Mouse (Mus musculus) lung, adult 2 months (tissue): Measurements from ENCODE around the gene Clcc1. TPM values are rescaled to one million over a fixed set of nuclear protein-coding genes. Genes with fewer than 3 reads are reported as not detected.
"Not testable (repeated sequence)": the region's sequence is repeated elsewhere in the genome, so short reads cannot be mapped to it uniquely, and the experiment has no call there.

Experiments
- DNase-seq: peaks from one replicate; pipeline ENCODE4 v3.0.0; 2022
- H3K4me1 ChIP-seq: fragments of 200-500 bp; 2 replicates; pipeline ENCODE4 v1.6.1; 2011; ENCODE audit warnings: low read length; ENCODE audit not compliant: control insufficient read depth, insufficient read depth
- H3K4me3 ChIP-seq: fragments of 200-500 bp; replicated peaks from 2 replicates; pipeline ENCODE3; 2011; ENCODE audit warnings: low read depth, mild to moderate bottlenecking, control low read depth, low read length; ENCODE audit errors: extremely low read depth
- CTCF ChIP-seq: fragments of 200-500 bp; IDR thresholded peaks from 2 replicates; pipeline ENCODE4 v1.5.1; 2011; ENCODE audit warnings: mild to moderate bottlenecking, low read length, control low read depth; ENCODE audit not compliant: insufficient read depth
- POLR2A ChIP-seq: fragments of 200-500 bp; IDR thresholded peaks from 2 replicates; pipeline ENCODE4 v1.6.1; 2011; ENCODE audit warnings: low read depth, mild to moderate bottlenecking, control low read depth, low read length, borderline replicate concordance; ENCODE audit errors: extremely low read depth
- WGBS: fragments of 180-500 bp; shearing (Covaris S2); methylation state at CpG from one replicate; pipeline ENCODE4 v1.1.7; 2018; 5-methylcytosine and 5-hydroxymethylcytosine counted together
- polyA plus RNA-seq: library from polyadenylated mRNA; depleted of rRNA; stranded (reverse); fragments of >200 nt; gene quantifications from 2 replicates; pipeline ENCODE4 v1.2.3, GENCODE M21; 2012

Gene Clcc1
- polyA plus RNA-seq, 1 experiment = 50.0 TPM

DNA sequence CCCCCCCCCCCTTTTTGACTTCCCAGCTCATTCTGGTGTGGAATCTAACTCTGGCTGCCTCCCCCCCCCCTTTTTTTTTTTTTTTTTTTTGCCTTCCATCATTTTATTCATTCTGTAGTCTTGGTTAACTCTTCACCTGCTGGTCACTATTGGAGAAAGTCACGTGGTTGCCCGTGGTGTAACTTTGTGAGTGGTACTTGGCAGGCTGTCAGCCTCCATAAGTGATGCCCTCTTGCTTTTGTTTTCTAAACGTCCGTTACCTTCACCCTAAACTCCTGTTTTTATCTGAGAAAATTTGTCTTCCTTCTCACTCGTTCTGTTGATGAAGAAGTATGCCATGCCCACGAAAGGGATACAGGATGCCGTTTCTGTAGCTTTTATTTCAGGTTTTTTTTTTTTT lies 1.8 kb downstream of the Clcc1 start:
- WGBS = 83% methylated on average over 7 of the region's 7 CpGs
- Histone ChIP-seq H3K4me3 (no peak overlapping the region), H3K4me1 (no peaks in the 10 kb centered on the region; the same call in 1 of the 2 replicates)
- DNase-seq = no peak
- TF ChIP-seq CTCF = no peak
- TF ChIP-seq POLR2A = no peak

DNA sequence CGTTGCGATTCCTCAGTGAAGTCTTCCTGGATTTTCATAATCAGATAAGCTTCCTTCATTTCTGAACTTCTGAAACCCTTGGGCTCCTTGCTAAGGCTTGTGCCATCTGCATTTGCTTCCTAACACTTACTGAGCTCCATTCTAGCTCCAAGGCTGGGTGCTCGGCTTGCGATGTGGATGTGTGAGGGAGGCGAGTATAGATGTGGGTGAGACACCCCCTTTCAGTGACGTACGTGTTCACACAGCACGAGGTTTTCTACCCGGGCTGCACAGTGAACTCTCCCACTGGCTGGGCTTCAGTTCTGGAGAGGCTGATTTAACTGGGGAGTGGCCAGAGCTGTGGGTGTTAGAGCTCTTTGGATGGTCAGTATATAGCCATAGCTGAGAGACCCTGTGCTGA lies 4.9 kb downstream of the Clcc1 start:
- H3K4me3 ChIP-seq = no peak overlapping the region
- TF ChIP-seq CTCF = no peak
- no peak for TF ChIP-seq POLR2A
- H3K4me1 ChIP-seq = no peaks in the 10 kb centered on the region; the same call in 1 of the 2 replicates
- 93% methylated on average over 9 of the region's 9 CpGs for WGBS
- DNase-seq = no peak

DNA sequence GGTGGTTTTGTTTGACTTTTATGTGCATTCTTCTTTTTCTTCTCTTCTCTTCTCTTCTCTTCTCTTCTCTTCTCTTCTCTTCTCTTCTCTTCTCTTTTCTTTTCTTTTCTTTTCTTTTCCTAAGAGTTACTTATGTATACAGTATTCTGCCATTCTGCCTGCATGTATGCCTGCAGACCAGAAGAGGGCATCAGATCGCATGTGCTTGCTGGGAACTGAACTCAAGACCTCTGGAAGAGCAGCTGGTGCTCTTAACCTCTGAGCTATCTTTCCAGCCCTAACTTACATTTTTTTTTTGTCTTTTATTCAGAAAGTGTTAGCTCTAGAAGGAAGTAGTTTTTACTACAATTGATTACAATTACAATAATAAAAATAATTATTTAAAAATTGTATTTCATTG lies 7.2 kb downstream of the Clcc1 start:
- TF ChIP-seq CTCF (0 out of 2 replicates have a peak, but pooled peaks have one; percentile 22), POLR2A (no peak)
- Histone ChIP-seq H3K4me1 (no peaks in the 10 kb centered on the region), H3K4me3 (no peak overlapping the region)
- WGBS = 86% methylated on average over 1 of the region's 1 CpGs
- DNase-seq = no peak

DNA sequence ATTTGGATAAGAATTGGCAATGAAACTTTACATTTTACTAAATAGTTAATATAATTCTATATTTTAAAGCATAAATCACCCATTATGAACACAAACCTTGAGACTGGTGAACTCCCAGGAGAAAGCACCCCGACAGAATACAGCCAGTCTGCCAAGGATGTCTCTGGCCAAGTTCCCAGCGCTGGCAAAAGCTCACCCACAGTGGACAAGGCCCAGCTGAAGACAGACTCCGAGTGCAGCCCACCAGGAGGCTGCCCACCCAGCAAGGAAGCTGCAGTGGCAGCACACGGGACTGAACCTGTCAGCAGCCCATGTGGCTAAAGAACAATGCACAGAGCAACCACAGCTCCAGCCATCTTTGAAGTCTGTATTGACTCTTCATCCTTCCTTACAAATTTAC lies 22.9 kb downstream of the Clcc1 start:
- no peak for DNase-seq
- TF ChIP-seq POLR2A = no peak
- TF ChIP-seq CTCF = no peak
- no peaks in the 10 kb centered on the region for H3K4me1 ChIP-seq
- H3K4me3 ChIP-seq = no peak overlapping the region
- WGBS = 68% methylated on average over 4 of the region's 4 CpGs

DNA sequence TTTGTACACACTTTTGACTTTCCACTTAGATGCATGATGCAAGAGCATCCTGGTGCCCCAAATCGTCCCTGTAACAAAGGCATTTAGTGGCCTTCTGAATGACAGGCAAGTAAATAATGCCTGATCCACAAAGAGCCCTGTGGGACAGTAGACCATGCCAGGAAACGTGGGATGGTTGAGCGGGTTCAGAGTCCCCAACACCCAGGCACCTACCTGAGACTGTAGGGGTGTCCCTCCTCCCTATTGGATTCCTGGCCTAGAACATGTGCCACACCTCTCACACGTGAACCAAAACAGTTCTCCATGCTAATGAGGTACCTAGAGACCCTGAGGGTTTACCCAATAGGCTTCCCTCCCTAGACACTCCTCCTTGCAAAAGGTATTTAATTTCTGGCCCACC lies 27.3 kb downstream of the Clcc1 start:
- DNase-seq = no peak
- TF ChIP-seq CTCF = no peak
- TF ChIP-seq POLR2A = no peak
- no peak overlapping the region for H3K4me3 ChIP-seq
- 78% methylated on average over 4 of the region's 4 CpGs for WGBS
- no peaks in the 10 kb centered on the region for H3K4me1 ChIP-seq

DNA sequence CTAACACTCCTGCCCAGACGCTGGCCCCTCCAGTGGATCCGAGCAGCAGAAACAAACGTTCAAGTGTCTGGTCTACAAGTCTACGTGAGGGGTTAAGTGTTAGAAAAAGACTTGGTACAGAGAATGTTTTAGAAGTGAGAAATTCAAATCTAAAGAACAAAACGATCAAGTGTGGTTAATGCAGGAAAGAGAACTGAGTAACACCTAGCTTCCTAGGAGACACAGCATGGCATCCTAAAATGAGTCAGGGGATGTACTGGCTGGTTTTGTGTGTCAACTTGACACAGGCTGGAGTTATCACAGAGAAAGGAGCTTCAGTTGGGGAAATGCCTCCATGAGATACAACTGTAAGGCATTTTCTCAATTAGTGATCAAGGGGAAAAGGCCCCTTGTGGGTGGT lies 29.9 kb downstream of the Clcc1 start:
- DNase-seq, H3K4me3 ChIP-seq, H3K4me1 ChIP-seq: not testable (repeated sequence)
- 89% methylated on average over 5 of the region's 5 CpGs for WGBS

DNA sequence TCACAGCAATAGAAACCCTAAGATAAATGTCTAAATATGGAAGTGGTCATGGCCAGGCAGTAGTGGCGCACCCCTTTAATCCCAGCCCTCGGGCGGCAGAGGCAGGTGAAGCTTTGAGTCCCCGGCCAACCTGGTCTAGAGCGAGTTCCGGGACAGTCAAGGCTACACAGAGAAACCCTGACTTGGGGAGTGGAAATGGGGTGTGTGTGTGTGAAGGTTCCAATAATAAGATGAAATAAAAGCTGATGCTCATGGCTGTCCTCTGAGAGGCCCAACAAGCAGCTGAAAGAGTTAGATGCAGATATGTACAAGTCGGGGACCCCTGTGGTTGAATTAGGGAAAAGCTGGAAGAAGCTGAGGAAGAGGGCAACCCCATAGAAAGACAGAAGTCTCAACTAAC lies 32.0 kb downstream of the Clcc1 start:
- no peak for TF ChIP-seq POLR2A
- TF ChIP-seq CTCF = no peak
- Histone ChIP-seq H3K4me1 (no peaks in the 10 kb centered on the region; the same call in 1 of the 2 replicates), H3K4me3 (no peak overlapping the region)
- DNase-seq = no peak
- WGBS = 96% methylated on average over 7 of the region's 7 CpGs

DNA sequence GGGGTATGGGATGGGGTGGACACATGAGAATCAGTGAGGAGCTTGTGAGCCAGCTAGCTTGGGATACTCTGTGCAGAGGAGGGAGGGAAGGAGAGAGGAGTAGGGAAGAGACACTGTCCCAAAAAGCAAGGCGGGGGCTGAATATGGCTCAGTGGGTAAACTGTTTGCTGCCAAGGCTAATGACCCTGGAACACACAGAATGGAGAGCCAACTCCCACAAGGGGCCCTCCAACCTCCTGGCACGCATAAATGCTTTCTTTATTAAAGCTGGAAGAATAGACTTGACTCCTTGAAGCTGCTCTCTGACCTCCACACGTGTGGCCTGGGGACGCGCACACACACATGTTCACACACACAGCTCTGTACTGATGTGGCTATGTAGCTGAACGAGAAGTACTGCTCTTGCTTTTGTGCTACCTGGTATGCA lies 35.3 kb downstream of the Clcc1 start:
- no peak for DNase-seq
- Histone ChIP-seq H3K4me1 (no peaks in the 10 kb centered on the region; the same call in 1 of the 2 replicates), H3K4me3 (no peak overlapping the region)
- no peak for TF ChIP-seq CTCF
- TF ChIP-seq POLR2A = no peak
- WGBS = 74% methylated on average over 6 of the region's 6 CpGs

DNA sequence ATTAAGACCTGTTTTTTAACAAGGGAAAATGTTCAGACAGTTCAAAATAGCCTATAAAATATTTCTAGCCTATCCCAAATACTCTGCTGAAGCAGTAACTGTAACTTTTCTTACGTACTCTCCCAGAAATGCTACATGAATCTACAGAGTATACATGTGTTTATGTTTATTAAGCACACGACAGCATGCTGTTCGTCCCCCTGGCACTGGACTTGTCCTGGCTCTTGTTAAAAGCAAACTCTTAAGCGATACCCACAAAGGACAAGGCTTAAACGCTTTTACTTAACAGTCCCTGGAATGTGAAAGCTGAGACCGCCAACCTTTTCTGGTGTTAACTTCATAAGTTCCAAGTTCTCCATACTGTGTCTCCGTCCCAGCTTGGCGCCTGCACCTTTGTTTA lies 35.7 kb downstream of the Clcc1 start:
- H3K4me3 ChIP-seq = no peak overlapping the region
- H3K4me1 ChIP-seq = no peaks in the 10 kb centered on the region; the same call in 1 of the 2 replicates
- 57% methylated on average over 8 of the region's 8 CpGs for WGBS
- no peak for TF ChIP-seq POLR2A
- no peak for TF ChIP-seq CTCF
- DNase-seq = no peak

DNA sequence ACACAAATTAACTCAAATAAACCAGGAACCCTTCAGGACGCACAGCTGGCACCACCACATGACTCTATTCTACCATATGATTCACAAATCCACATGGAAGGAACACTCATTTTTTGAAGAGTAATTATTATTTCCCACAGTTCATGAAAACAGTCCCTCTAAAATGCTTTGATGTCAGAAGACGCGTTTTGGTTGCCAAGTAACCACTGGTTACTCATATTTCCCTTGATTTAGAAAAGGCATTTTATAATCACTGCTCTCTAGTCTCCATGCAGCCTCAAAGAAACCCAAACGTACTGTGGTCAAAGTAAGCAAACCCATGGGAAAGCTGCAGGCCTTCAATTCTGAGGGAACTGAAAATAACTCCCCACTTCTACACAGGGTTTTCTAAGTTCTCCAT lies 36.3 kb downstream of the Clcc1 start:
- Histone ChIP-seq H3K4me1 (no peaks in the 10 kb centered on the region; the same call in 1 of the 2 replicates), H3K4me3 (no peak overlapping the region)
- WGBS = 55% methylated on average over 4 of the region's 4 CpGs
- DNase-seq = no peak
- TF ChIP-seq POLR2A = no peak
- TF ChIP-seq CTCF = no peak
